Mouse (Mus musculus) brown adipose tissue, adult 24 weeks (tissue): ENCODE results near the gene Hist1h2bj. TPM values are rescaled to one million over a fixed set of nuclear protein-coding genes. Genes with fewer than 3 reads are reported as not detected.
"Not testable (repeated sequence)": the region's sequence is repeated elsewhere in the genome, so short reads cannot be mapped to it uniquely, and the experiment has no call there.

Experiments used
- H3K27ac ChIP-seq: fragments of 200-500 bp; replicated peaks from 2 replicates; pipeline ENCODE4 v1.5.1; 2012; ENCODE audit warnings: low read depth, mild to moderate bottlenecking, low read length
- H3K4me1 ChIP-seq: fragments of 200-500 bp; 2 replicates; pipeline ENCODE4 v1.6.1; 2012; ENCODE audit warnings: low read length, mixed read lengths; ENCODE audit not compliant: control insufficient read depth, insufficient read depth, insufficient read length
- H3K4me3 ChIP-seq: fragments of 200-500 bp; 2 replicates; pipeline ENCODE4 v1.5.1; 2012; ENCODE audit warnings: low read depth, mild to moderate bottlenecking, low read length, moderate library complexity; ENCODE audit not compliant: insufficient read depth
- polyA plus RNA-seq: library from polyadenylated mRNA; stranded (reverse); fragments of >200 nt; gene quantifications from 2 replicates; pipeline ENCODE4 v1.2.4, GENCODE M21; 2012; ENCODE audit not compliant: missing spikeins, insufficient read depth, insufficient read length

The Hist1h2bj gene
- not detected in 2 replicates for polyA plus RNA-seq

GRCm38 (mm10) chr13:22042568-22043502 lies at the start of gene Hist1h2bj, which contains the start of gene Hist1h2ag:
Hist1h2bj (plus strand) TSS chr13:22043214.
Hist1h2ag (minus strand) TSS chr13:22042944.
- H3K4me1 ChIP-seq = not testable (repeated sequence)
- Histone ChIP-seq H3K27ac (0 out of 2 replicates have a peak within 1 kb of the TSS, but pooled peaks have one; percentile 40), H3K4me3 (peak within 1 kb of the TSS; percentile 59)

DNA sequence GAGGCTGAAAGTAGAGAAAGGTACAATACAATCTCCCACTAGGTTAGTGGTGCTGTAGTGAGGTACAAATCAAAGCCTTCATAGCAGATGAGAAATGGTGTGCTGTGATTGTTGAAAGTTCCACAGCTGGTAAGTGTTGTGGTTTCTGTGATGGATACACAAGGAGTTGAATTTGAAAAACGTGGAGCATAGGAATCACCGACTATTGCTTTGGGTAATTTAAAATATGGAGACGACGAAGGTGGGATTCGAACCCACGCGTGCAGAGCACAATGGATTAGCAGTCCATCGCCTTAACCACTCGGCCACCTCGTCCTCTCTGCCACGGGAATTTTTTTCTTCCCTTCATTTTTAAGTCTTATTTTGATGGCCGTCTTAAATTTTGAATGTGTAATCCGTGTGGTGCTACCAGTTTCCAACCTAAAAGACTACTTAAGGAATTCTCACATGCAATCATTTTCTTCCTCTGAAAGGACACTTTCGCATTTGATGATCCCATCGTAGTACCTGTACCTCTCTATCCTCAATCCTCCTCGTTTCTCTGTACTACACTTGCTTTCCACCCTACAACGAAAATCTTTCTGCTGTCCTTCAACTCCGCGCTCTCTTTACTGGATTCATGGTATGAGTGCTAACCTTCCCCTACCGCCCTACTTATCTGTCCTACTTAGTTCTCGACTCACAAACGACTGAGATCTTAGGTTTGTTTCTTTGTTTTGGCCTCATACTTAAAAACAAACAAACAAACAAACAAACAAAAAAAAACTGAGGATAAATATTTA lies 48.9 kb upstream of the Hist1h2bj start:
- Histone ChIP-seq H3K4me3 (no peak overlapping the region), H3K27ac (no peak overlapping the region), H3K4me1 (no peaks in the 10 kb centered on the region)

GRCm38 (mm10) chr13:21994896-21995295 lies 48.1 kb upstream of the Hist1h2bj start:
- Histone ChIP-seq H3K27ac (no peak overlapping the region), H3K4me3 (peak overlapping the region; percentile 32; the same call in 1 of the 2 replicates), H3K4me1 (no peaks in the 10 kb centered on the region)

DNA sequence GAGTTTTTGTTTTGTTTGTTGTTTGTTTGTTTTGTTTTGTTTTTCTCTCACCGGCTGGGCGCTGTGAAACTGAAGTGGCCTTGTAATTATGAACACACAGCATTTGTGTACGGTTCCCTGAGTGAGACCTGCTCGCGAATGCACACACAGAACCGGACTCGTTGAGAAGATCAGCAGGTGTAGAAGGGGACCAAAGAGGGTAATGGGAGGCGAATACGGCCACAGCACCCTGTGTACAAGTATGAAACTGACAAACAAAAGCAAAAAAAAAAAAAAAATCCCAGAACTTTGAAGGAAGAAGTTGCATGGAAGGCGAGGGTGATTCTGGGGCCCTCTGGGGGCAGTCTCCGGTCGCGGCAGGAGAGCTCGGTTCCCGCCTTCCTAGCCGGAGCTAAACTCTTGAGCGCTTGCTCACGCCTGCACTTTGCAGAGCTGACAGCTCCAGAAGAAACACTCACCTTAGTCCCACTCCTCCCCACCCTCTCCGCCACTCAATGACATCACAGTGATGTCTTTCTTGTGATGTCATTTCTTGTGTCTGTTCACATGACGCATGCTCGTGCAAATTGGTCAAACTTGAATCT lies 47.6 kb upstream of the Hist1h2bj start:
- Histone ChIP-seq H3K4me3 (peak overlapping the region; percentile 32), H3K4me1 (no peaks in the 10 kb centered on the region), H3K27ac (no peak overlapping the region)

DNA sequence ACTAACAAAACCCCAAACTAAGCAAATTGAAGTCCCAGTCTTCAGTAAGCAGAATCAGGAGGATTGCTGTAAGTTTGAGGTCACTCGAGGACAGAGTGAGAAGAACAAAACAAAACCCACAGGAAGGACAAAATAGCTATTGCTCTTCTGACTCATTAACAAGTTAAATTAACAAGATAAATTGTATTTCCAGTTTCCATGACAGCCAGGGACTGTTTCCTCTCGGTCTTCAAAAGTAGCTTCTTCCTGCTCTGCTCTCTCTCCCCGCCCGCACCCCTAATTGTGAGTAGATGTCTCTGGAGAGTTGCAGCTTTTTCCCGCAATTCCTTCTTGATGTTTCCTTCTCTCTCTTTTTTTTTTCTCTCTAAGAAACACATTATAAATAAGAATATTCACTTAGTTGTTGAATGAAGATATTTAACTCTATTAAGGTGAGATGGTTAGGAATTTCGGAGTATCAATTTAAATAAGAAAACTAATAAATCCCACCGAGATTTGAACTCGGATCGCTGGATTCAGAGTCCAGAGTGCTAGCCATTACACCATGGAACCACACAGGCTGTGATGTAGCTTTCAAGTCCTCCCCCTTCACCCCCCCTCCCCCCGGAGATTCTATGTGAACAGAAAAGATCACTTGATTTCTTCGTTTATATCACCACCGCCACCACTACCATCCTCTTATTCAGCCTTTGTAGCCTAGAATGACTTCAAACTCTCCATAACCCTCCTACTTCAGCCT lies 46.7 kb upstream of the Hist1h2bj start:
- Histone ChIP-seq H3K27ac (no peak overlapping the region), H3K4me3 (no peak overlapping the region), H3K4me1 (no peaks in the 10 kb centered on the region)

DNA sequence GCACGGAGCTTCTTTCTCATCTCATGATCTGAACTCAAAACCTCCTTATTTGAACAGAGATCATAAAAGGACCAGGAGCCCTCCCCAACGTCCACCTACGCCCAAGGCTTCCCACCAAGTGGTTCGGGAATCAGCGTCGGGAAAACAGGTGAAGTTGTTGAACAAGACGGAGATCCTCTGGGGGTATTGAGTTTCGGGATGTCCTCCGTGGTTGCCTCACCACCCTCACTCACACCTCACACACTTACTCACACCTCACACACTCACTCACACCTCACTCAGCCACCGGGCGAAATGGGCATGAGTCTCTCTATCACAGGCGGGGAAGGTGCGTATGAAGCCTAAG lies 46.2 kb upstream of the Hist1h2bj start:
- Histone ChIP-seq H3K27ac (no peak overlapping the region), H3K4me1 (no peaks in the 10 kb centered on the region), H3K4me3 (no peak overlapping the region)

GRCm38 (mm10) chr13:21997201-21997820 lies 45.7 kb upstream of the Hist1h2bj start:
- no peak overlapping the region for H3K4me3 ChIP-seq
- H3K27ac ChIP-seq = no peak overlapping the region
- no peaks in the 10 kb centered on the region for H3K4me1 ChIP-seq

- Histone ChIP-seq H3K27ac (no peak overlapping the region), H3K4me1 (no peaks in the 10 kb centered on the region), H3K4me3 (no peak overlapping the region)
Observed at GRCm38 (mm10) chr13:21997821-21998220, 45.2 kb upstream of the Hist1h2bj start.

- H3K27ac ChIP-seq = no peak overlapping the region
- H3K4me1 ChIP-seq = no peaks in the 10 kb centered on the region
- no peak overlapping the region for H3K4me3 ChIP-seq
Observed at GRCm38 (mm10) chr13:21998412-21998811, 44.6 kb upstream of the Hist1h2bj start.

- Histone ChIP-seq H3K4me1 (no peaks in the 10 kb centered on the region), H3K4me3 (no peak overlapping the region), H3K27ac (no peak overlapping the region)
Observed at GRCm38 (mm10) chr13:21999147-21999546, 43.9 kb upstream of the Hist1h2bj start.

- no peak overlapping the region for H3K27ac ChIP-seq
- H3K4me1 ChIP-seq = no peaks in the 10 kb centered on the region
- no peak overlapping the region for H3K4me3 ChIP-seq
Observed at GRCm38 (mm10) chr13:22001346-22001745, 41.7 kb upstream of the Hist1h2bj start.

DNA sequence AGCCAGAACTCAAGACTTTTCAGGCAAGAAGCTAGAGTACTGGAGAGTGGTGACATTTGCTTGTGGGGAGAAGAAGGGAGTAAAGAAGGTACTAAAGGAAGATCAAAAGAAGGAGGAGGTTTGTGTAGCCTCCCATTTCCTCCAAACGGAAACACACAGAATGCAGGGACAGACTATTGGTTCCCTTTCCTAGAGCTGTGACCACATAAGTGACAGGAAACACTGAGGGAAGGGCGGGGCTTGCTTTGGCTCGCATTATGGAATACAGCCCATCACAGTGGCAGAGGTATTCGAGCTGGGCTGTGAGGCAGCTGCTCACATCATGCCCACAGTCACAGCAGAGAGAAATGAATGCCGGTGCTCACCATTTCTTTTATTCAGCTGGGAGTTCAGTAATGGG lies 41.2 kb upstream of the Hist1h2bj start:
- Histone ChIP-seq H3K4me3 (no peak overlapping the region), H3K4me1 (no peaks in the 10 kb centered on the region), H3K27ac (no peak overlapping the region)

DNA sequence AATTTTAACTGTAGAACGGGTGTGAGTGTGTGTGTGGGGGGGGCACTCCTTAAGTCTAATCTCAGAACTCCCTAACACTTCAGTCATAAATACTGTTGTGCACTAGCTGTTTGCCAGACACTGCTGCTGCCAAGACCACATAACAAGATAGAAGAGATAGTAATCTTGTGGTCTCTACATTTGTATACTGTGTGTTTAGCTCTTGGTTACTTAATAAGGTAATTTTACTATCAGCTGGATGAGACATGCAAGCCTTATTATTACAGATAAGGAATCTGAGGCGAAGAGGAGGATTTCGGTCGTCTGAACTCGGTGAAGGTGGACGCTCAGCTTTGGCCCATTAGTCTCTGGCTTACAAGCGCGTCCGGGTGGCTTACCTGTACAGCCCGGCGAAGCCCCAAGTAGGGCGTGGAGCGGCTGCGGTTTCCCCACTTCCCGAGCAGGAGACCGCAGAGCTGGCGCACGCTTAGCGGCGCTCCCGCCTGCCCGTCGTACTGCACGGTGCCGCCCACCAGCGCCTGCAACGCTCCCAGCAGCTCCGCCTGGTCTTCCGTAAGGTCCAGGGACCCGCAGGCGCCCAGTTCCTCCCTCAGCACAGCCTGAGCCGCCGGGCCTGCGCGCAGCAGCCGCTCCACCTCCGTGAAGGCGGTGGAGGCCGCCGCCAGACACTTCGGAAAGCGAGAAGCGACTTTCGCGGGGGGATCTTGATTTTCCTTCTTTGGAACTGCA lies 37.2 kb upstream of the Hist1h2bj start:
- peak overlapping the region; percentile 58 for H3K4me3 ChIP-seq
- no peaks in the 10 kb centered on the region for H3K4me1 ChIP-seq
- H3K27ac ChIP-seq = no peak overlapping the region
